In genomic region chr1:171171138-171171537, GRCm38 (mm10) we compare ENCODE assay signal across 11 mouse cellular contexts. TPM values are rescaled to one million over a fixed set of nuclear protein-coding genes. Genes with fewer than 3 reads are reported as not detected.
DNase-seq lines count a peak whose midpoint lies in the region; ATAC-seq and TF ChIP-seq lines count a peak whose summit lies in the region.
"Had no signal": no experiment of that assay in that cellular context is flagged by ENCODE, and none has a peak within 500 bp of the region (broad histone marks: within the 10 kb centered on the region; RNA-seq: fewer than 3 reads in every experiment).

No protein-coding gene starts in this region.

- H3K4me2 ChIP-seq in hindbrain, embryonic 14.5 days (replicated peaks), result no peak overlapping the region
- H3K4me2 ChIP-seq in hindbrain, embryonic 12.5 days (replicated peaks), result no peak overlapping the region
- H3K4me2 ChIP-seq in lung, postnatal 0 days (replicated peaks; ENCODE audit: low read depth, low read length), result no peak overlapping the region
- no peak overlapping the region for H3K4me2 ChIP-seq in heart, embryonic 15.5 days
- H3K4me2 ChIP-seq: embryonic facial prominence, embryonic 15.5 days; limb, embryonic 12.5 days had no signal

- no peak overlapping the region for H3K4me3 ChIP-seq in hindbrain, embryonic 14.5 days (replicated peaks; ENCODE audit: low read length)
- no peak overlapping the region for H3K4me3 ChIP-seq in hindbrain, embryonic 12.5 days
- H3K4me3 ChIP-seq in lung, postnatal 0 days (ENCODE audit: low read depth, low read length), result no peak overlapping the region
- no peak overlapping the region for H3K4me3 ChIP-seq in heart, embryonic 15.5 days
- no peak overlapping the region for H3K4me3 ChIP-seq in small intestine, adult 2 months (ENCODE audit: low read depth, low read length)
- H3K4me3 ChIP-seq: embryonic facial prominence, embryonic 15.5 days; limb, embryonic 12.5 days had no signal

- 58% methylated on average over 3 of the region's 3 CpGs for WGBS in hindbrain, embryonic 14.5 days
- 67% methylated on average over 3 of the region's 3 CpGs for WGBS in hindbrain, embryonic 12.5 days
- 43% methylated on average over 3 of the region's 3 CpGs for WGBS in lung, postnatal 0 days
- WGBS in heart, embryonic 15.5 days, result 21% methylated on average over 3 of the region's 3 CpGs
- WGBS in small intestine, adult 2 months, result 31% methylated on average over 3 of the region's 3 CpGs

- no peak for ATAC-seq in hindbrain, embryonic 14.5 days (ENCODE audit: low FRiP score)
- no peak for ATAC-seq in hindbrain, embryonic 12.5 days (ENCODE audit: low FRiP score)
- peak; percentile 91 for ATAC-seq in lung, postnatal 0 days
- ATAC-seq in heart, embryonic 15.5 days (replicated peaks; ENCODE audit: insufficient number of reproducible peaks, insufficient read depth, low FRiP score, low read depth), result peak; percentile 62

- peak overlapping the region; percentile 32; the same call in 1 of the 2 replicates for H3K27ac ChIP-seq in hindbrain, embryonic 14.5 days
- no peak overlapping the region for H3K27ac ChIP-seq in hindbrain, embryonic 12.5 days
- peak overlapping the region; percentile 59 for H3K27ac ChIP-seq in lung, postnatal 0 days (ENCODE audit: low read length)
- H3K27ac ChIP-seq in heart, embryonic 15.5 days, result peak overlapping the region; percentile 77
- peak overlapping the region; percentile 89 for H3K27ac ChIP-seq in small intestine, adult 2 months (ENCODE audit: insufficient read depth, low read depth, low read length)
- H3K27ac ChIP-seq: embryonic facial prominence, embryonic 15.5 days; limb, embryonic 12.5 days had no signal

- no peak overlapping the region for H3K9ac ChIP-seq in hindbrain, embryonic 14.5 days
- no peak overlapping the region for H3K9ac ChIP-seq in hindbrain, embryonic 12.5 days
- H3K9ac ChIP-seq in lung, postnatal 0 days (replicated peaks; ENCODE audit: low read depth), result no peak overlapping the region
- no peak overlapping the region for H3K9ac ChIP-seq in heart, embryonic 15.5 days
- H3K9ac ChIP-seq: embryonic facial prominence, embryonic 15.5 days; limb, embryonic 12.5 days had no signal

- no peak for TF ChIP-seq POLR2A in small intestine, adult 2 months (IDR thresholded peaks at IDR 0.05; ENCODE audit: low read depth, low read length)

- no peaks in the 10 kb centered on the region for H3K27me3 ChIP-seq in hindbrain, embryonic 14.5 days (ENCODE audit: control insufficient read depth, insufficient read depth, low read length)
- H3K27me3 ChIP-seq in hindbrain, embryonic 12.5 days, result no peaks in the 10 kb centered on the region
- no peaks in the 10 kb centered on the region for H3K27me3 ChIP-seq in lung, postnatal 0 days (replicated peaks; ENCODE audit: insufficient read depth, low read length)
- H3K27me3 ChIP-seq in heart, embryonic 15.5 days, result no peaks in the 10 kb centered on the region
- no peaks in the 10 kb centered on the region for H3K27me3 ChIP-seq in small intestine, adult 2 months (ENCODE audit: control insufficient read depth, insufficient read depth, low read length)
- H3K27me3 ChIP-seq: embryonic facial prominence, embryonic 15.5 days had no signal

- H3K4me1 ChIP-seq in hindbrain, embryonic 14.5 days (replicated peaks; ENCODE audit: control insufficient read depth, insufficient read depth, low read length), result no peaks in the 10 kb centered on the region
- no peaks in the 10 kb centered on the region for H3K4me1 ChIP-seq in hindbrain, embryonic 12.5 days
- no peaks in the 10 kb centered on the region for H3K4me1 ChIP-seq in lung, postnatal 0 days (ENCODE audit: insufficient read depth, low read depth, low read length)
- H3K4me1 ChIP-seq in heart, embryonic 15.5 days (replicated peaks), result peaks cover 11% of the 10 kb centered on the region
- peaks cover 18% of the 10 kb centered on the region for H3K4me1 ChIP-seq in small intestine, adult 2 months (ENCODE audit: control insufficient read depth, insufficient read depth, insufficient read length, low read length)
- H3K4me1 ChIP-seq: embryonic facial prominence, embryonic 15.5 days; limb, embryonic 12.5 days had no signal

- no peak for TF ChIP-seq CTCF in lung, postnatal 0 days (IDR thresholded peaks at IDR 0.05)
- no peak for TF ChIP-seq CTCF in small intestine, adult 2 months (IDR thresholded peaks at IDR 0.05; ENCODE audit: extremely low read depth, insufficient read length, insufficient replicate concordance, low read depth, low read length)

- no peaks in the 10 kb centered on the region for H3K9me3 ChIP-seq in hindbrain, embryonic 14.5 days (ENCODE audit: control insufficient read depth, low read length)
- no peaks in the 10 kb centered on the region for H3K9me3 ChIP-seq in hindbrain, embryonic 12.5 days (replicated peaks)
- no peaks in the 10 kb centered on the region for H3K9me3 ChIP-seq in lung, postnatal 0 days (ENCODE audit: low read length)
- H3K9me3 ChIP-seq in heart, embryonic 15.5 days (replicated peaks), result no peaks in the 10 kb centered on the region
- H3K9me3 ChIP-seq: embryonic facial prominence, embryonic 15.5 days; limb, embryonic 12.5 days had no signal

- no peak for DNase-seq in hindbrain, embryonic 14.5 days (ENCODE audit: low spot score)
- DNase-seq in lung, postnatal 0 days (ENCODE audit: low spot score), result peak; percentile 70
- DNase-seq in lung, postnatal 4 days, result no peak
- DNase-seq in retina, embryonic 14.5 days (ENCODE audit: low spot score), result no peak
- DNase-seq in right cerebral cortex, postnatal 14 days, result no peak
- DNase-seq: right cerebral cortex, adult 18-20 months had no signal

- H3K36me3 ChIP-seq in hindbrain, embryonic 14.5 days (replicated peaks; ENCODE audit: control insufficient read depth, insufficient read depth), result no peaks in the 10 kb centered on the region
- no peaks in the 10 kb centered on the region for H3K36me3 ChIP-seq in hindbrain, embryonic 12.5 days
- no peaks in the 10 kb centered on the region for H3K36me3 ChIP-seq in lung, postnatal 0 days (ENCODE audit: insufficient read depth, low read length)
- H3K36me3 ChIP-seq in heart, embryonic 15.5 days, result no peaks in the 10 kb centered on the region
- H3K36me3 ChIP-seq in small intestine, adult 2 months (ENCODE audit: control insufficient read depth, insufficient read depth, low read length), result no peaks in the 10 kb centered on the region
- H3K36me3 ChIP-seq: embryonic facial prominence, embryonic 15.5 days; limb, embryonic 12.5 days had no signal

- TF ChIP-seq EP300 in lung, postnatal 0 days (IDR thresholded peaks at IDR 0.05), result peak; percentile 59

RNA-seq across cellular contexts. Expression of gene Mpz, which starts 20.6 kb away (rescaled TPM):
- 3.5 and 4.8 TPM in 2 replicates for polyA plus RNA-seq in hindbrain, embryonic 14.5 days (2014; fragmentation: Nextera tagmentation; extraction: Ambion mirVana)
- polyA plus RNA-seq in hindbrain, embryonic 12.5 days (2016; fragmentation: Nextera tagmentation; extraction: Ambion mirVana), result 2.4 and 4.2 TPM in 2 replicates
- 0.62 and 0.73 TPM in 2 replicates for polyA plus RNA-seq in lung, postnatal 0 days (2015; fragmentation: Nextera tagmentation; extraction: Ambion mirVana)
- polyA plus RNA-seq in heart, embryonic 15.5 days (2015; fragmentation: Nextera tagmentation; extraction: Ambion mirVana), result 0.63 and 1.7 TPM in 2 replicates
- 0.28 and 0.66 TPM in 2 replicates for polyA plus RNA-seq in small intestine, adult 2 months (2012; rRNA removed)

RNA-seq across cellular contexts. Expression of gene Sdhc, which starts 20.7 kb away (rescaled TPM):
- 311 and 314 TPM in 2 replicates for polyA plus RNA-seq in hindbrain, embryonic 14.5 days (2014; fragmentation: Nextera tagmentation; extraction: Ambion mirVana)
- polyA plus RNA-seq in hindbrain, embryonic 12.5 days (2016; fragmentation: Nextera tagmentation; extraction: Ambion mirVana), result 214 and 218 TPM in 2 replicates
- 145 and 157 TPM in 2 replicates for polyA plus RNA-seq in lung, postnatal 0 days (2015; fragmentation: Nextera tagmentation; extraction: Ambion mirVana)
- 525 and 563 TPM in 2 replicates for polyA plus RNA-seq in heart, embryonic 15.5 days (2015; fragmentation: Nextera tagmentation; extraction: Ambion mirVana)
- polyA plus RNA-seq in small intestine, adult 2 months (2012; rRNA removed), result 120 and 226 TPM in 2 replicates

RNA-seq across cellular contexts. Expression of gene Pcp4l1, which starts 24.9 kb away (rescaled TPM):
- polyA plus RNA-seq in hindbrain, embryonic 14.5 days (2014; fragmentation: Nextera tagmentation; extraction: Ambion mirVana), result 37.2 and 55.1 TPM in 2 replicates
- 22.8 and 28.7 TPM in 2 replicates for polyA plus RNA-seq in hindbrain, embryonic 12.5 days (2016; fragmentation: Nextera tagmentation; extraction: Ambion mirVana)
- polyA plus RNA-seq in lung, postnatal 0 days (2015; fragmentation: Nextera tagmentation; extraction: Ambion mirVana), result 3.3 and 4.4 TPM in 2 replicates
- polyA plus RNA-seq in heart, embryonic 15.5 days (2015; fragmentation: Nextera tagmentation; extraction: Ambion mirVana), result 43.0 and 46.4 TPM in 2 replicates
- polyA plus RNA-seq in small intestine, adult 2 months (2012; rRNA removed), result 10.9 and 13.9 TPM in 2 replicates

RNA-seq across cellular contexts. Expression of gene Nr1i3, which starts 42.6 kb away (rescaled TPM):
- polyA plus RNA-seq in hindbrain, embryonic 14.5 days (2014; fragmentation: Nextera tagmentation; extraction: Ambion mirVana), result 0.21 and 0.50 TPM in 2 replicates
- polyA plus RNA-seq in hindbrain, embryonic 12.5 days (2016; fragmentation: Nextera tagmentation; extraction: Ambion mirVana), result 0.15 and 0.39 TPM in 2 replicates
- polyA plus RNA-seq in lung, postnatal 0 days (2015; fragmentation: Nextera tagmentation; extraction: Ambion mirVana), result 0.07 and 0.08 TPM in 2 replicates
- polyA plus RNA-seq in heart, embryonic 15.5 days (2015; fragmentation: Nextera tagmentation; extraction: Ambion mirVana), result 0.33 and 0.35 TPM in 2 replicates
- polyA plus RNA-seq in small intestine, adult 2 months (2012; rRNA removed), result 18.5 and 28.9 TPM in 2 replicates

RNA-seq across cellular contexts. Expression of gene Tomm40l, which starts 51.2 kb away (rescaled TPM):
- 41.2 and 47.0 TPM in 2 replicates for polyA plus RNA-seq in hindbrain, embryonic 14.5 days (2014; fragmentation: Nextera tagmentation; extraction: Ambion mirVana)
- 28.1 and 31.9 TPM in 2 replicates for polyA plus RNA-seq in hindbrain, embryonic 12.5 days (2016; fragmentation: Nextera tagmentation; extraction: Ambion mirVana)
- 14.9 and 17.1 TPM in 2 replicates for polyA plus RNA-seq in lung, postnatal 0 days (2015; fragmentation: Nextera tagmentation; extraction: Ambion mirVana)
- polyA plus RNA-seq in heart, embryonic 15.5 days (2015; fragmentation: Nextera tagmentation; extraction: Ambion mirVana), result 55.6 and 57.9 TPM in 2 replicates
- polyA plus RNA-seq in small intestine, adult 2 months (2012; rRNA removed), result 17.0 and 21.2 TPM in 2 replicates

Comparison
In these comparisons a context has a peak if more than half of its experiments do, and no peak if none do; other contexts are left out.
1. ATAC-seq: peak in lung, postnatal 0 days (single experiment) and heart, embryonic 15.5 days (single experiment); none in hindbrain, embryonic 14.5 days (single experiment) and hindbrain, embryonic 12.5 days (single experiment).